ENCODE assay signal across 8 mouse cellular contexts in the genomic region with DNA sequence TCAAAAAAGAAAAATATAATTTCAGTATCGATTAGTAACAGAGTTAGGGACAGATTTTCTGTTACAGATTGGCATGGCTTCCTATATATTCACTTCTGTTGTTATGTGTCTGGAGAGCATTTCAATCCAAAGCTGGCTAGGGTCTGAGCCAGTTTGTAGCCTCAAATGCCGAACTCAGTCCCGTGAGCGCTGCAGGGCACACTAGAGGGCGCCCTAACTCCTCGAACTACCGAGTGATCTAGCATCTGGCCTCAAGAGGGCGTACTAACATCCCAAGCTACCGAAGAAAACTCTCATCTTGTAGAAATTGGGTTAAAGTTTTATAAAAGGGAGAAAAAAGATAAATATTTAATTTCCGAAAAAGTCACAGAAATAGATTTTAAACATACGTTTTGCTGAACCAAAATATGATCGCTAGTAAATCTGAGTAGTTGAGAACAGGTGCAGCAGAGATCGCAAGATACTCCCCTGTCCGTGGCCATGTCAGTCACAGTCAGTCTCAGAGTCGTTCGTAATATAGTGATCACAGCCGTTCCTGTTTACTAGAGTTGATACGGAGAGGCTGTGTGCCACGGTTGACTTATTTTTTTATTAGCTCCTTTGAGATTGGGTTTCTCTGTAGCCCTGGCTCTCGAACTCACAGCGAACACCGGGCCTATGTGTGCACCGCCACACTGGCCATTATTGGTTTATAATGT. TPM values are rescaled to one million over a fixed set of nuclear protein-coding genes. Genes with fewer than 3 reads are reported as not detected.
A peak's percentile ranks its signal among the peaks of the same experiment; 100 is the strongest.
DNase-seq lines count a peak whose midpoint lies in the region; ATAC-seq and TF ChIP-seq lines count a peak whose summit lies in the region.

No protein-coding gene starts in this region.

- no peak overlapping the region for H3K4me3 ChIP-seq in intestine, embryonic 14.5 days (ENCODE audit: low read depth, low read length)
- no peak overlapping the region for H3K4me3 ChIP-seq in intestine, embryonic 16.5 days (ENCODE audit: low read length)

- ATAC-seq in intestine, embryonic 14.5 days (replicated peaks; ENCODE audit: low FRiP score, low TSS enrichment, low read depth) = no peak
- ATAC-seq in intestine, embryonic 16.5 days = no peak
- no peak for ATAC-seq in Patski

- no peaks in the 10 kb centered on the region for H3K4me1 ChIP-seq in intestine, embryonic 14.5 days (replicated peaks; ENCODE audit: control insufficient read depth, insufficient read depth, low read length)
- no peaks in the 10 kb centered on the region for H3K4me1 ChIP-seq in intestine, embryonic 16.5 days (ENCODE audit: control insufficient read depth, insufficient read depth, low read length)

- WGBS in intestine, embryonic 14.5 days = 50% methylated on average over 23 of the region's 23 CpGs
- WGBS in intestine, embryonic 16.5 days = 50% methylated on average over 23 of the region's 23 CpGs

- H3K9ac ChIP-seq in intestine, embryonic 14.5 days (ENCODE audit: low read length) = no peak overlapping the region
- no peak overlapping the region for H3K9ac ChIP-seq in intestine, embryonic 16.5 days (ENCODE audit: low read depth, low read length)

- H3K9me3 ChIP-seq in intestine, embryonic 14.5 days (ENCODE audit: control insufficient read depth, low read length) = no peaks in the 10 kb centered on the region
- H3K9me3 ChIP-seq in intestine, embryonic 16.5 days (ENCODE audit: control insufficient read depth, low read length) = no peaks in the 10 kb centered on the region

- H3K27me3 ChIP-seq in intestine, embryonic 14.5 days (replicated peaks; ENCODE audit: control insufficient read depth, insufficient read depth, low read length) = no peaks in the 10 kb centered on the region
- H3K27me3 ChIP-seq in intestine, embryonic 16.5 days (replicated peaks; ENCODE audit: control insufficient read depth, insufficient read depth, low read length) = no peaks in the 10 kb centered on the region
- H3K27me3 ChIP-seq in Patski = peaks cover 3% of the 10 kb centered on the region

- POLR2A ChIA-PET in Patski (lab: Charles Lee) = no interaction called here

- in situ Hi-C loops in Patski (cut with MboI; ENCODE audit: low pct_unique_long_range_greater_than_20kb) = loop anchor here (25.0 kb wide), 1 partner anchor 1112 kb away; no protein-coding TSS in a partner anchor

- no peaks in the 10 kb centered on the region for H3K36me3 ChIP-seq in intestine, embryonic 14.5 days (ENCODE audit: control insufficient read depth, insufficient read depth, low read length)
- no peaks in the 10 kb centered on the region for H3K36me3 ChIP-seq in intestine, embryonic 16.5 days (ENCODE audit: control insufficient read depth, insufficient read depth, low read length)

- H3K4me2 ChIP-seq in intestine, embryonic 14.5 days (ENCODE audit: low read length) = no peak overlapping the region
- H3K4me2 ChIP-seq in intestine, embryonic 16.5 days (ENCODE audit: low read depth, low read length) = no peak overlapping the region

- TF ChIP-seq CTCF in Patski (IDR thresholded peaks at IDR 0.05) = peak; percentile 86

- DNase-seq in intestine, embryonic 14.5 days (ENCODE audit: low spot score) = peak; percentile 76
- no peak for DNase-seq in Patski (ENCODE audit: low read depth, low spot score)
- peak; percentile 55 for DNase-seq in cerebellum, adult 9-10 months
- DNase-seq in gastrocnemius, postnatal 36 days = peak; percentile 35 to 51
- DNase-seq in layer of hippocampus, postnatal 14 days (ENCODE audit: low spot score in 2 of 2) = peak; percentile 70 to 76
- DNase-seq in mesoderm, embryonic 11.5 days (ENCODE audit: low read depth, low spot score) = peak; percentile 76
- peak; percentile 66 for DNase-seq in testis, postnatal 14 days (ENCODE audit: low spot score)

- intact Hi-C loops in gastrocnemius, postnatal 36 days (cut with DNase I) = no loop called here

- CTCF ChIA-PET in Patski (lab: Charles Lee) = interaction anchor here (1.0 to 4.2 kb wide), 6 partner anchors 8 to 160 kb away, joined by 3 to 30 read pairs (median 7); no protein-coding TSS in a partner anchor

- no peak overlapping the region for H3K27ac ChIP-seq in intestine, embryonic 14.5 days (ENCODE audit: low read depth)
- no peak overlapping the region for H3K27ac ChIP-seq in intestine, embryonic 16.5 days (ENCODE audit: low read length)

RNA-seq across cellular contexts. Expression of a gene that starts 13.4 kb away (rescaled TPM):
- polyA plus RNA-seq in intestine, embryonic 14.5 days (2014; fragmentation: Nextera tagmentation; extraction: Ambion mirVana) = 0.16 TPM in 1 of 2 replicates, not detected in the other
- 0.55 and 1.3 TPM in 2 replicates for polyA plus RNA-seq in intestine, embryonic 16.5 days (2015; fragmentation: Nextera tagmentation; extraction: Ambion mirVana)
- not detected for polyA plus RNA-seq in Patski (2021)
- not detected for total RNA-seq in gastrocnemius, postnatal 36 days (2021)
- total RNA-seq in layer of hippocampus, postnatal 14 days (2021) = under 1 TPM; 0.14 to 0.17 TPM

RNA-seq across cellular contexts. Expression of a gene that starts 14.5 kb away (rescaled TPM):
- 0.16 TPM in 1 of 2 replicates, not detected in the other for polyA plus RNA-seq in intestine, embryonic 14.5 days (2014; fragmentation: Nextera tagmentation; extraction: Ambion mirVana)
- polyA plus RNA-seq in intestine, embryonic 16.5 days (2015; fragmentation: Nextera tagmentation; extraction: Ambion mirVana) = not detected in 2 replicates
- polyA plus RNA-seq in Patski (2021) = not detected
- total RNA-seq in gastrocnemius, postnatal 36 days (2021) = not detected
- total RNA-seq in layer of hippocampus, postnatal 14 days (2021) = not detected

RNA-seq across cellular contexts. Expression of a gene that starts 36.6 kb away (rescaled TPM):
- polyA plus RNA-seq in intestine, embryonic 14.5 days (2014; fragmentation: Nextera tagmentation; extraction: Ambion mirVana) = 167 and 177 TPM in 2 replicates
- polyA plus RNA-seq in intestine, embryonic 16.5 days (2015; fragmentation: Nextera tagmentation; extraction: Ambion mirVana) = 172 and 182 TPM in 2 replicates
- polyA plus RNA-seq in Patski (2021) = 63.6 TPM
- total RNA-seq in gastrocnemius, postnatal 36 days (2021) = 10 to 100 TPM; 46.8 to 54.3 TPM
- 10 to 100 TPM; 64.3 to 68.0 TPM for total RNA-seq in layer of hippocampus, postnatal 14 days (2021)
